Mouse (Mus musculus): Measurements from ENCODE around the gene Tmprss9.

The Tmprss9 gene

GRCm38 (mm10) chr10:80887181-80887580 is 15.5 kb downstream of the Tmprss9 start:
- DNase-seq (ENCODE audit: low read depth, low spot score), result no peak

- DNase-seq (ENCODE audit: low read depth, low spot score), result no peak
Observed at GRCm38 (mm10) chr10:80895100-80895499, 23.5 kb downstream of the Tmprss9 start.

GRCm38 (mm10) chr10:80895697-80896096 is 24.0 kb downstream of the Tmprss9 start:
- DNase-seq (ENCODE audit: low read depth, low spot score), result no peak

- no peak for DNase-seq (ENCODE audit: low read depth, low spot score)
Observed at GRCm38 (mm10) chr10:80896581-80897485, 25.2 kb downstream of the Tmprss9 start.

GRCm38 (mm10) chr10:80897861-80898510 is 26.3 kb downstream of the Tmprss9 start:
- no peak for DNase-seq (ENCODE audit: low read depth, low spot score)

GRCm38 (mm10) chr10:80899074-80899473 is 27.4 kb downstream of the Tmprss9 start:
- no peak for DNase-seq (ENCODE audit: low read depth, low spot score)

- DNase-seq (ENCODE audit: low read depth, low spot score), result no peak
Observed at GRCm38 (mm10) chr10:80899591-80900317, 28.1 kb downstream of the Tmprss9 start.

- DNase-seq (ENCODE audit: low read depth, low spot score), result peak; percentile 100
Observed at GRCm38 (mm10) chr10:80900318-80901247, 28.9 kb downstream of the Tmprss9 start, which contains the start of gene Timm13. TSS of gene Timm13 (minus strand) at chr10:80900969.

- no peak for DNase-seq (ENCODE audit: low read depth, low spot score)
Observed at GRCm38 (mm10) chr10:80901409-80902272, 30.0 kb downstream of the Tmprss9 start.

- DNase-seq (ENCODE audit: low read depth, low spot score), result no peak
Observed at GRCm38 (mm10) chr10:80902273-80902940, 30.8 kb downstream of the Tmprss9 start.

- DNase-seq (ENCODE audit: low read depth, low spot score), result no peak
Observed at GRCm38 (mm10) chr10:80903282-80903681, 31.6 kb downstream of the Tmprss9 start.

- DNase-seq (ENCODE audit: low read depth, low spot score), result no peak
Observed at GRCm38 (mm10) chr10:80904004-80904693, 32.5 kb downstream of the Tmprss9 start.

GRCm38 (mm10) chr10:80904709-80905108 is 33.1 kb downstream of the Tmprss9 start:
- DNase-seq (ENCODE audit: low read depth, low spot score), result no peak

- DNase-seq (ENCODE audit: low read depth, low spot score), result no peak
Observed at GRCm38 (mm10) chr10:80909375-80910162, 37.9 kb downstream of the Tmprss9 start.

- no peak for DNase-seq (ENCODE audit: low read depth, low spot score)
Observed at GRCm38 (mm10) chr10:80911354-80911753, 39.7 kb downstream of the Tmprss9 start.

GRCm38 (mm10) chr10:80911891-80912290 is 40.2 kb downstream of the Tmprss9 start:
- DNase-seq (ENCODE audit: low read depth, low spot score), result no peak

- DNase-seq (ENCODE audit: low read depth, low spot score), result no peak
Observed at GRCm38 (mm10) chr10:80913364-80914011, 41.8 kb downstream of the Tmprss9 start.

Data from forelimb bud, embryonic 11.5 days (tissue).